Mouse (Mus musculus): Measurements from ENCODE around the gene Strn4. TPM values are rescaled to one million over a fixed set of nuclear protein-coding genes. Genes with fewer than 3 reads are reported as not detected.

Gene Strn4
- total RNA-seq (2012; rRNA removed) (54.7 and 55.8 TPM in 2 replicates), polyA plus RNA-seq (2012; ENCODE audit: insufficient read depth in 1 of 2, insufficient read length in 2 of 2, low read depth in 1 of 2, low replicate concordance in 2 of 2, missing spikeins in 1 of 2) (10 to 100 TPM in 1 of 2 experiments, not detected in 1; 93.5 TPM)

DNA sequence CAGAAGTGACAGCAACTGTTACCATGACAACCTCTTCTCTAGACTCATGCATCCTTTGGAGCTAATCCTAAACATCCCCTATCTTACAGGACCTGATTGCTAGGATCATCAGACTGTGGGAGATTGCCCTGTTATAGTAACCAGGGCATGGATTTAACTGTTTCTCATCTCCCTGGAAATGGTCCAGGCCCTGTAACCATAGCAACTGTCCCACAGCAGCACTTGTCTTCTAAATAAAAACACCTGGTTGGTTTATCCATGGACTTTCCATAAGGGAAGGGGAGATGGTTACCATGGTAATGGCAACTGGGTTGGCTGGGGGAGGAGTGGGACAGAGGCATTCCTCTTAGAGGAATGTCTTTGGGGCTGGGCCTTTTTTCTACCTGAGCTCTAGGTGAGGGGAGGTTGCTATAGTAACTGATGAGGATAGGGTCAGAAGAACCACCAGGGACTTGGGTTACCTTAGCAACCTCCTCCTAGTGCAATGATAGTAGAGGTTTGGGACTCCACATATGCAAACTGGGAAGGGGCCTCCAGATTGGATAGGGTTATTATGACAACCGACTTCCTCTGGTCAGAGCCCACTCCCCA, at the start of gene Strn4:
Gene Strn4, plus strand, starts transcription at position 539 of the 591 bp plus-strand sequence.
- Histone ChIP-seq H3K27ac (ENCODE audit: control insufficient read depth, low read depth, low read length) (peak within 1 kb of the TSS; percentile 64), H3K79me2 (ENCODE audit: control insufficient read depth, insufficient read depth, low read length, poor library complexity) (peaks cover 42% of the 10 kb centered on the region), H3K27me3 (ENCODE audit: control insufficient read depth in 1 of 2, insufficient read depth in 2 of 2, low read length in 2 of 2) (no peaks in the 10 kb centered on the region), H3K9ac (ENCODE audit: control insufficient read depth, low read depth, low read length, poor library complexity, severe bottlenecking) (peak within 1 kb of the TSS; percentile 99), H3K9me3 (replicated peaks; ENCODE audit: insufficient read depth, low read length) (no peaks in the 10 kb centered on the region), H3K4me1 (ENCODE audit: control insufficient read depth in 1 of 2, insufficient read depth in 2 of 2, low read length in 2 of 2) (peaks cover 15 to 27% of the 10 kb centered on the region in 2 experiments), H3K36me3 (ENCODE audit: control insufficient read depth in 1 of 2, insufficient read depth in 2 of 2, low read length in 2 of 2) (peaks cover 2 to 34% of the 10 kb centered on the region in 2 experiments), H3K4me3 (ENCODE audit: control insufficient read depth in 1 of 2, insufficient read depth in 1 of 2, low read depth in 2 of 2, low read length in 2 of 2) (peak within 1 kb of the TSS; percentile 65 to 99)
- TF ChIP-seq ZKSCAN1 (IDR thresholded peaks at IDR 0.05; ENCODE audit: low read depth, low read length) (no peak), MAFK (IDR thresholded peaks at IDR 0.05; ENCODE audit: borderline replicate concordance, low read depth, low read length) (no peak), CTCF (IDR thresholded peaks at IDR 0.05 in 2 of 3, conservative IDR thresholded peaks at IDR 0.05 in 1 of 3; ENCODE audit: control insufficient read depth in 1 of 3, insufficient read depth in 1 of 3, low read depth in 2 of 3, low read length in 3 of 3, poor library complexity in 1 of 3, severe bottlenecking in 1 of 3) (no peak), JUND (IDR thresholded peaks at IDR 0.05; ENCODE audit: low read depth, low read length) (no peak), SIN3A (IDR thresholded peaks at IDR 0.05; ENCODE audit: low read length) (no peak), MXI1 (IDR thresholded peaks at IDR 0.05; ENCODE audit: low read depth, low read length) (no peak), ZMIZ1 (IDR thresholded peaks at IDR 0.05; ENCODE audit: low read depth, low read length) (no peak), POLR2A (IDR thresholded peaks at IDR 0.05; ENCODE audit: control insufficient read depth in 1 of 2, insufficient read depth in 1 of 2, low read depth in 1 of 2, low read length in 2 of 2, poor library complexity in 1 of 2) (no peak), CHD2 (IDR thresholded peaks at IDR 0.05; ENCODE audit: low read length) (no peak), RAD21 (IDR thresholded peaks at IDR 0.05; ENCODE audit: low read depth, low read length) (no peak), POLR2AphosphoS2 (IDR thresholded peaks at IDR 0.05; ENCODE audit: low read length) (no peak)
- DNase-seq (ENCODE audit: low read depth, low spot score) = peak; percentile 40

DNA sequence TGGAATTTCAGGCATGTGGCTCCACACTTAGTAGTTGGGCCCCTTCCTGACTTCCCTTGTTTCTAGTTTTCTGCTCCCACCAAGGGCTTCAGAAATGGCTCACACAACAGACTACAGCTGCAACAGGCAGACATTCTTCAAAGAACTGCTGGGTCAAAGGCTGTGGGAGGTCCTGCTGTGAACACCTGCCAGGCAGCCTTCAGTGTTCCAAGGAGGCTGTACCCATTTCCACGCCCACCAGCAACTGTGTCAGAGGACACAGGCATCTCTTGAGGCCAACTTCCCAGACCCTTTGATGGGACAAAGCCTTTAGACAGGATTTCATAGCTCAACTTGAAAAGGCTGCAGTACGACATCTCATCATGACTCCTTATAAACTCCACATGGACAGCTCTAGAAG, 49.2 kb upstream of the Strn4 start:
- H3K36me3 ChIP-seq (ENCODE audit: control insufficient read depth in 1 of 2, insufficient read depth in 2 of 2, low read length in 2 of 2) = no peaks in the 10 kb centered on the region
- H3K27ac ChIP-seq (ENCODE audit: control insufficient read depth, low read depth, low read length) = no peak overlapping the region
- DNase-seq (ENCODE audit: low read depth, low spot score) = no peak
- H3K9me3 ChIP-seq (replicated peaks; ENCODE audit: insufficient read depth, low read length) = no peaks in the 10 kb centered on the region
- no peaks in the 10 kb centered on the region for H3K79me2 ChIP-seq (ENCODE audit: control insufficient read depth, insufficient read depth, low read length, poor library complexity)
- H3K9ac ChIP-seq (ENCODE audit: control insufficient read depth, low read depth, low read length, poor library complexity, severe bottlenecking) = no peak overlapping the region
- no peaks in the 10 kb centered on the region for H3K4me1 ChIP-seq (ENCODE audit: control insufficient read depth in 1 of 2, insufficient read depth in 2 of 2, low read length in 2 of 2)
- no peak overlapping the region for H3K4me3 ChIP-seq (ENCODE audit: control insufficient read depth in 1 of 2, insufficient read depth in 1 of 2, low read depth in 2 of 2, low read length in 2 of 2)
- no peaks in the 10 kb centered on the region for H3K27me3 ChIP-seq (ENCODE audit: control insufficient read depth in 1 of 2, insufficient read depth in 2 of 2, low read length in 2 of 2)
- TF ChIP-seq MEF2A (IDR thresholded peaks at IDR 0.05; ENCODE audit: extremely low read depth, insufficient replicate concordance, low read depth, low read length, poor library complexity, severe bottlenecking) (no peak), MAFK (IDR thresholded peaks at IDR 0.05; ENCODE audit: borderline replicate concordance, low read depth, low read length) (no peak), SMC3 (IDR thresholded peaks at IDR 0.05; ENCODE audit: low read depth, low read length) (no peak), KAT2A (conservative IDR thresholded peaks at IDR 0.05; ENCODE audit: low read depth, low read length) (no peak), TBP (IDR thresholded peaks at IDR 0.05; ENCODE audit: low read depth, low read length) (no peak)
